ENCODE assay signal across 8 mouse cellular contexts in genomic region chr14:25377091-25377490, GRCm38 (mm10).
DNase-seq lines count a peak whose midpoint lies in the region; TF ChIP-seq lines count a peak whose summit lies in the region.

No protein-coding gene starts in this region.

- TF ChIP-seq POLR2A in heart, adult 2 months (IDR thresholded peaks at IDR 0.05; ENCODE audit: insufficient read depth, low read depth, low read length) = no peak

- no peak for DNase-seq in heart, adult 2 months
- no peak for DNase-seq in heart, postnatal 36 days
- DNase-seq in NIH3T3 (ENCODE audit: low read depth) = peak; percentile 9
- no peak for DNase-seq in hindbrain, embryonic 10.5 days (ENCODE audit: low spot score)
- no peak for DNase-seq in frontal cortex, postnatal 36 days (ENCODE audit: low spot score in 2 of 2)
- no peak for DNase-seq in left cerebral cortex, adult 11 months (ENCODE audit: low spot score)
- no peak for DNase-seq in layer of hippocampus, adult 11-12 months (ENCODE audit: low spot score)

- no peak for TF ChIP-seq EP300 in heart, adult 2 months (IDR thresholded peaks at IDR 0.05; ENCODE audit: insufficient read depth, low read depth, low read length)

- H3K4me1 ChIP-seq in heart, adult 2 months (ENCODE audit: control insufficient read depth, insufficient read depth, low read length) = peaks cover 9% of the 10 kb centered on the region
- peaks cover 62% of the 10 kb centered on the region for H3K4me1 ChIP-seq in hindbrain, embryonic 10.5 days (replicated peaks)

- H3K27me3 ChIP-seq in heart, adult 2 months (ENCODE audit: control insufficient read depth, insufficient read depth, low read length) = no peaks in the 10 kb centered on the region
- H3K27me3 ChIP-seq in hindbrain, embryonic 10.5 days (ENCODE audit: insufficient read depth, poor library complexity, severe bottlenecking) = no peaks in the 10 kb centered on the region

- 60% methylated on average over 2 of the region's 2 CpGs for WGBS in heart, adult 2 months
- 41% methylated on average over 2 of the region's 2 CpGs for WGBS in hindbrain, embryonic 10.5 days
- WGBS in macrophage (ENCODE audit: missing documents) = 81% methylated on average over 2 of the region's 2 CpGs

- no peak for TF ChIP-seq CTCF in heart, adult 2 months (IDR thresholded peaks at IDR 0.05)

- no peak overlapping the region for H3K4me3 ChIP-seq in heart, adult 2 months
- peak overlapping the region; percentile 51 for H3K4me3 ChIP-seq in hindbrain, embryonic 10.5 days
- H3K4me3 ChIP-seq in macrophage (ENCODE audit: inconsistent target) = no peak overlapping the region

- no peaks in the 10 kb centered on the region for H3K36me3 ChIP-seq in heart, adult 2 months (ENCODE audit: control insufficient read depth, insufficient read depth, low read length)
- H3K36me3 ChIP-seq in hindbrain, embryonic 10.5 days = no peaks in the 10 kb centered on the region
- H3K36me3 ChIP-seq in macrophage (ENCODE audit: inconsistent target) = no peaks in the 10 kb centered on the region

- H3K27ac ChIP-seq in heart, adult 2 months = peak overlapping the region; percentile 55
- H3K27ac ChIP-seq in hindbrain, embryonic 10.5 days = peak overlapping the region; percentile 98
- H3K27ac ChIP-seq in macrophage = peak overlapping the region; percentile 96

- H3K9me3 ChIP-seq in hindbrain, embryonic 10.5 days = no peaks in the 10 kb centered on the region

- intact Hi-C loops in heart, adult 2 months (cut with DNase I) = loop anchor here (5.0 kb wide), 2 partner anchors 140 to 190 kb away; no protein-coding TSS in a partner anchor
- intact Hi-C loops in heart, postnatal 36 days (cut with DNase I) = loop anchor here (5.0 to 10.0 kb wide), 4 partner anchors 150 to 872 kb away; partner anchors contain the start of gene Ppif

- H3K79me2 ChIP-seq in heart, adult 2 months (replicated peaks; ENCODE audit: control insufficient read depth, insufficient read depth, low read length) = no peaks in the 10 kb centered on the region
- no peaks in the 10 kb centered on the region for H3K79me2 ChIP-seq in macrophage (ENCODE audit: inconsistent target)

- H3K9ac ChIP-seq in heart, adult 2 months (ENCODE audit: low read depth, low read length) = 0 out of 2 replicates have a peak overlapping the region, but pooled peaks have one; percentile 14
